Mouse (Mus musculus) lung, adult 2 months (tissue): ENCODE measurements around the gene Il13ra1.

Experiments
- CTCF ChIP-seq: fragments of 200-500 bp; IDR thresholded peaks from 2 replicates; pipeline ENCODE4 v1.5.1; 2011; ENCODE audit warnings: mild to moderate bottlenecking, low read length, control low read depth; ENCODE audit not compliant: insufficient read depth
- POLR2A ChIP-seq: fragments of 200-500 bp; IDR thresholded peaks from 2 replicates; pipeline ENCODE4 v1.6.1; 2011; ENCODE audit warnings: low read depth, mild to moderate bottlenecking, control low read depth, low read length, borderline replicate concordance; ENCODE audit errors: extremely low read depth

DNA sequence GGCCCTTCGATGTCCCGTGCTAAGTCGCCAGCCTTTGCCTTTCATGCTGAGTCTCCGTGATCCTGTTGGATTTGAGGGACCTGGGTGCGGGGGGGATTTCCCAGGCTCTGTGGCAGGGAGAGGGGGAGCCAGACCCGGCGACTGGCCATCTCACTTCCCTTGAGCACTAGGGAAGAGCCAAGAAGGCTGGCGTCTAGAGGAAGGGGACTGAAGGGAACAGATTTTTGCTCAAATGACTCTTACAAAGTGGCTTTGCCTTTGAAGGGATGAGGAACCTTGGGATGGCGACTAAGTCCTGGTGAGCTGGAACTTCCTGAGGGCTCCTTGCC lies 476 bp downstream of the Il13ra1 start:
- no peak for TF ChIP-seq CTCF
- TF ChIP-seq POLR2A = no peak
